Mouse (Mus musculus) MEL (cell line): ENCODE measurements at regions not wholly inside any gene's neighbourhood (a gene's known extent, or its start where the extent isn't known, plus 50 kb on each side); places are given as distances from the start of the nearest gene placed in this dataset.

Experiments used
- MAX ChIP-seq: IDR thresholded peaks from 2 replicates; pipeline ENCODE4 v1.6.1; 2011; ENCODE audit warnings: low read length, improper control_type of control experiment
- MYC ChIP-seq: IDR thresholded peaks from 2 replicates; pipeline ENCODE4 v1.6.1; 2011; ENCODE audit warnings: low read depth, mild to moderate bottlenecking, low read length, improper control_type of control experiment, moderate library complexity

- TF ChIP-seq MAX (no peak), MYC (no peak)
Observed at GRCm38 (mm10) chr4:8967986-8968385, 729.1 kb upstream of the Car8 start.
